Mouse (Mus musculus): ENCODE data around the gene Slc44a4.
A peak's percentile ranks its signal among the peaks of the same experiment; 100 is the strongest.
"Not testable (repeated sequence)": the region's sequence is repeated elsewhere in the genome, so short reads cannot be mapped to it uniquely, and the experiment has no call there.

Slc44a4 gene

DNA sequence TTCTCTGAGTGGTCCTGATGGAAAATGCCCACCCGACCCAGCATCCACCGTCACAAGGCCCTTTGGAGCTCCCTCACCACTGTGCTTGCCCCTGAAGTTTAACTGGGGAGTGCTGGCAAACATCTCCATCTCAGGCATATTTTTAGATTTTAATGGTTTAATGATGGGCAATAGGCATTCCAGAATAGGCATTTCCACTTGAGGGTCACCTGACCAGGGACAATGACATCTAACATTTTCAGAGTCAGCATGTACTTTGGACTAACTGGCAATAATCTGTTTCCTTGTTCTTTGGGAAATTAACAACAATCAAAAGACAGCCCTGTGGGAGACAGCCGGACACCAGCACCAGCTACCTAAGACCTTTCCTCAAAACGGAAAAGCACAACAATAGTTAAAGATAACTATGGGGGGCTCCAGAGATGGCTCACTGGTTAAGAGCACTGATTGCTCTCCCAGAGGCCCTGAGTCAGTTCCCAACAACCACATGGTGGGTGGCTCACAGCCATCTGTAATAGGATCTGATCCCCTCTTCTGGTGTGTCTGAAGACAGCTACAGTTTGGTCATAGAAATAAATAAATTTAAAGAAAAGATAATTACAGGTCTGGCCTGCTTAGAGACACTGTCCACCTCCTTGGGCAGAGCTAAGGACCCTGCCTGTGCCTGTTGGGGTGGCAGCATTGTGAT, 29.0 kb downstream of the Slc44a4 start:
- no peak for DNase-seq (ENCODE audit: low spot score in 2 of 2)

GRCm38 (mm10) chr17:34944362-34944761, 30.1 kb downstream of the Slc44a4 start:
- no peak for DNase-seq (ENCODE audit: low spot score in 2 of 2)

- no peak for DNase-seq (ENCODE audit: low spot score in 2 of 2)
Observed at GRCm38 (mm10) chr17:34946486-34947140, 32.3 kb downstream of the Slc44a4 start.

DNA sequence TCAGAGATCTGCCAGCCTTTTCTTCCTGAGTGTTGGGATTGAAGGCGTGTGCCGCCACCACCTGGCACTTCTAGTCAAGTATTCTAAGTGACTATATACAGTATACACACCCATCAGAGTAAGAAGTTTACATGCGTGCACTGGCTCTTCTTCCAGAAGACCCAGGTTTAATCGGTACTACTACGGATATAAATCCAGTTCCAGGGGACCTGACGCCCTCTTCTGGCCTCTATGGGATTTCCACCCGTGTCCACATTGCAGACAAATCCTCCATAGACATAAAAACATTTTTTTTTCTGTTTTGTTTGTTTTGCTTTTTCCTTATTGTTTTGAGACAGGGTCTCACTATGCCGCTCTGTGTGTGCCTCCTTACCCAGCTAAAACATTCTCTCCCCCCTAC, 33.3 kb downstream of the Slc44a4 start:
- no peak for DNase-seq (ENCODE audit: low spot score in 2 of 2)

DNA sequence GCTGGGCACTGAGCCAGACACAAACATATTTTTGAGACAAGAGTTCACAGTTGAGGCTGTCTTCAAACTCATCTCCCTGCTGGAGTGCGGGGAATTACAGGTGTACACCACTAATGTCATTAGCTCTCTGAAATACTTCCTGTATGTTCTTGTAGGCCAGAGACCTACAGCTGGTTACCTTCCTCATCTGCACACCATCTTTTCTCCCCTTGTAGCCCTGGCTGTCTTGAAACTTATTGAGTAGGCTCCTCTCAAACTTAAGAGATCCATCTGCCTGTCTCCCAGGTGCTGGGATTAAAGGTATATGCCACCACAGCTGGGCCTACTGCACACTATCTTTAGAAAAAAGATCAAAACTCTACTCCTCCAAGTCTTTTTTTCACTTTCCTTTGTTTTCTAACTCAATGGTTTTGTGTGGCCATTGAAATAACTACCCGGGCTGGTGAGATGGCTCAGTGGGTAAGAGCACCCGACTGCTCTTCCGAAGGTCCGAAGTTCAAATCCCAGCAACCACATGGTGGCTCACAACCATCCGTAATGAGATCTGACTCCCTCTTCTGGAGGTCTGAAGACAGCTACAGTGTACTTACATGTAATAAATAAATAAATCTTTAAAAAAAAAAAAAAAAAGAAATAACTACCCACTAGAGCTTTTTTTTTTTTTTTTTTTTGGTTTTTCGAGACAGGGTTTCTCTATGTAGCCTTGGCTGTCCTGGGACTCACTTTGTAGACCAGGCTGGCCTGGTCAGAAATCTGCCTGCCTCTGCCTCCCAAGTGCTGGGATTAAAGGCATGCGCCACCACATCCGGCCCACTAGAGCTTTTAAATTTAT, 34.7 kb downstream of the Slc44a4 start:
- DNase-seq (ENCODE audit: low spot score in 2 of 2), result not testable (repeated sequence)

GRCm38 (mm10) chr17:34949553-34949969, 35.3 kb downstream of the Slc44a4 start:
- no peak for DNase-seq (ENCODE audit: low spot score in 2 of 2)

DNA sequence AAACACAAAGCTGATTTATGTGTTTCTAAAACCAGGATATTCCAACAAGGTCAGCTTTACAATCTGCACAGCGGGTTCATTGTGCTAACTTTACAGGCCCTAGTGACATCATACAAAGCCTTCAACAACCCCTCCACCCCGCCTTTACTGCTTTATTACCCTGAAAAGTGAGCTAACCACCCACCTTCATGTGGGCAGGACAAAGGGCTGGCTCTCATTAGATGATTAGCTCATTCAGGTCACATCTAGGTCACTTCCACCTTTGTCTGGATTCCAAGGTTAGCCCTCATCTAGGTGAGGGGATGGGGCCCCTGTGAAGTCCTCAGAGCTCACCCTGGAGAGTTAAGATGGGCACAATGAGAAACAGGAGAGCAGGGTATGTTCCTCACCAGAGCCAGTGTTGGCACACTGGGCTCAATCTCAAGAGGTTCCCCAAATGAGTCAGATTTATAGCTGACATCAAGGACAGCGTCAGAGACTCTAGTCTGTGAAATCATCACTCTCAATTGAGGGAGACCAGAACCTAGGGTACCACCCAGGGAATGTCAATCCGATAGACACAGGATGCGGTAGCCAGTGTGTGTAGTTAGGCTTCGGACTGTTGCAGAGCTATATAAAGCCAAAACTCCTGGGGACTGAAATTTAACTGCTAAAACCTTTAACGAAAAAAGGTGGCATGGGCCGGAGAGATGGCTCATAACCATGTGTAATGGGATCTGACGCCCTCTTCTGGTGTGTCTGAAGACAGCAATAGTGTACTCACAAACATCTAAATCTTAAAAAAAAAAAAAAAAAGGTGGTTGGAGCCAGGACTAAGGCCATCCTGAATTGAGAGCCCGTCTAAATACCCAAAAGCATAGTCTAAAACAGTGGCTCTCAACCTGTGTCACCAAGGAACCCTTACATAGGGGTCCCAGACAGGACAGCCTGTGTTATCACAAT, 36.5 kb downstream of the Slc44a4 start:
- no peak for DNase-seq (ENCODE audit: low spot score in 2 of 2)

- no peak for DNase-seq (ENCODE audit: low spot score in 2 of 2)
Observed at GRCm38 (mm10) chr17:34951636-34952377, 37.5 kb downstream of the Slc44a4 start.

- DNase-seq (ENCODE audit: low spot score in 2 of 2), result peak; percentile 80 to 82
Observed at GRCm38 (mm10) chr17:34952378-34953040, 38.2 kb downstream of the Slc44a4 start.

DNA sequence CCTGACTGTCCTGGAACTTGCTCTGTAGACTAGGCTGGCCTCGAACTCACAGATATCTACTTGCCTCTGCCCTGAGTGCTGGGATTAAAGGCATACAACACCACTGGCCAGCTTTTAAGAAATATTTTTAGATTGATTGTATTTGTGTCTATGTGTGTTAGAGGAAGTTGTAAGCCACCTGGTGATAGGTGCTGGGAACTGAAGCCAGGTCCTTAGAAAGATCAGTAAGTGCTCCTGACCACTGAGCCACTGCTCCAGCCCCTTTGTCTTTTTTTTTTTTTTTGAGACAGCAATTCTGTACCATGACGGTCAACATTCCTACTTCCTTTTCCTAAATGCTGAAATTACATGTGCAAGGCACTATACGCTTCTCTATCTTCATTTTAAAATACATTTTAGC, 39.0 kb downstream of the Slc44a4 start:
- DNase-seq (ENCODE audit: low spot score in 2 of 2), result no peak

DNA sequence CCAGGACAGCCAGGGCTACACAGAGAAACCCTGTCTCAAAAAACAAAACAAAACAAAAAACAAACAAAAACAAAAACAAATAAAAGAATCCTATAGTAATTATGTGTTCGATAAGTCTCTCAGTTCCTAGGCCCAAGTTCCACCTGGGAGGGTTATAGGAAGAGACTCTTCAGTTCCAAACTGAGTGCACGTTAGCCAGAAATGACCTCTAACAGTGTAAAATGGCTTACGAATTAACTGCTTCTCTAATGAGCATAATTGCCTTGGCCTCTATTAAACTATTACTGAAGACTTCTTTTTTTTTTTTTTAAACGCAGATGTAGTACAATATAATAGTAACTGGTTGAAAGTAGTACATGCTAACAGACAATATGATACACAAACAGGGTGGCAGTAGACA, 39.6 kb downstream of the Slc44a4 start:
- no peak for DNase-seq (ENCODE audit: low spot score in 2 of 2)

DNA sequence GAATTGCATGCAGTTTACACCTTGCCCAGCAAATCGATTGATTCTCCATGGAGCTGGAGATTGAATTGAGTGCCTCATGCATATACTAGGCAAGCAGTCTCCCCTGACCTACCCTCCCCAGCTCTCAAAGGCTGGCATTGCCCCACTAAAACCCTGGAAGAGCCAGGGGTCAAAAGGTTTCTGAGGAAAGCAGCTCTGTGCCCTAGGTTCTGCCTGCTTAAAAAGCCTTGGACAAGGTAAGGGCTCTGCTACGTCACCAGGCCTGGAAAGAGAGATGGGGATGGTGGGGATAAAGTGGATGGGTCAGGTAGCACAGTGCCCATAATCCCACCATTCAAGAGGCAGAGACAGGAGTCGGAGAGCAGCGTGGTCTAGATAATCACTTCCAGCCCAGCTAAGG, 40.6 kb downstream of the Slc44a4 start:
- no peak for DNase-seq (ENCODE audit: low spot score in 2 of 2)

DNA sequence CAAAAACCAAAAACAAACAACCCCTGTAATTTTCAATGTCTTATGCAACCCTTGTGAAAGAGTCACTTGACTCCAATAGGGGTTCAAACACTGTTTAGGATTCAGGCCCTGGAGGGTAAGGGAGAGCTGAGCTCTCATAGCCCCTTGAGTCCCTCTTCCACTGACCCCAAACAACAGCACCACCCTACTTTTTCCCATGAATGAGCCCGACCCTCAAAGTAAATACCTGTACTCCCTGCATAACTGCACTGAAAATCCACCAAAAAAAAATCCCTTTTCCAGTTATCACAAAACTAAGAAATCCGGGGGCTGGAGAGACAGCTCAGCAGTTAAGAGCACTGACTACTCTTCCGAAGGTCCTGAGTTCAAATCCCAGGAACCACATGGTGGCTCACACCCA, 41.6 kb downstream of the Slc44a4 start:
- DNase-seq (ENCODE audit: low spot score in 2 of 2), result no peak

GRCm38 (mm10) chr17:34956340-34956739, 42.1 kb downstream of the Slc44a4 start:
- no peak for DNase-seq (ENCODE audit: low spot score in 2 of 2)

DNA sequence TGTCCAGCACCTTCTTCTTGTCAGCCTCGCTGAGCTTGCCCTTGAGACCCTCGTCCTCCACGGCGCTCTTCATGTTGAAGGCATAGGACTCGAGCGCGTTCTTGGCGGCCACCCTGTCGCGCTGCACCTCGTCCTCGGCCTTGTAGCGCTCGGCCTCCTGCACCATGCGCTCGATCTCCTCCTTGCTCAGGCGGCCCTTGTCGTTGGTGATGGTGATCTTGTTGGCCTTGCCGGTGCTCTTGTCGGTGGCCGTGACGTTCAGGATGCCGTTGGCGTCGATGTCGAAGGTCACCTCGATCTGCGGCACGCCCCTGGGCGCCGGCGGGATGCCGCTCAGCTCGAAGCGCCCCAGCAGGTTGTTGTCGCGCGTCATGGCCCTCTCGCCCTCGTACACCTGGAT, 43.0 kb downstream of the Slc44a4 start:
- not testable (repeated sequence) for DNase-seq (ENCODE audit: low spot score in 2 of 2)

- not testable (repeated sequence) for DNase-seq (ENCODE audit: low spot score in 2 of 2)
Observed at GRCm38 (mm10) chr17:34957966-34958365, 43.7 kb downstream of the Slc44a4 start.

- DNase-seq (ENCODE audit: low spot score in 2 of 2), result not testable (repeated sequence)
Observed at GRCm38 (mm10) chr17:34958734-34959129, 44.5 kb downstream of the Slc44a4 start.

DNA sequence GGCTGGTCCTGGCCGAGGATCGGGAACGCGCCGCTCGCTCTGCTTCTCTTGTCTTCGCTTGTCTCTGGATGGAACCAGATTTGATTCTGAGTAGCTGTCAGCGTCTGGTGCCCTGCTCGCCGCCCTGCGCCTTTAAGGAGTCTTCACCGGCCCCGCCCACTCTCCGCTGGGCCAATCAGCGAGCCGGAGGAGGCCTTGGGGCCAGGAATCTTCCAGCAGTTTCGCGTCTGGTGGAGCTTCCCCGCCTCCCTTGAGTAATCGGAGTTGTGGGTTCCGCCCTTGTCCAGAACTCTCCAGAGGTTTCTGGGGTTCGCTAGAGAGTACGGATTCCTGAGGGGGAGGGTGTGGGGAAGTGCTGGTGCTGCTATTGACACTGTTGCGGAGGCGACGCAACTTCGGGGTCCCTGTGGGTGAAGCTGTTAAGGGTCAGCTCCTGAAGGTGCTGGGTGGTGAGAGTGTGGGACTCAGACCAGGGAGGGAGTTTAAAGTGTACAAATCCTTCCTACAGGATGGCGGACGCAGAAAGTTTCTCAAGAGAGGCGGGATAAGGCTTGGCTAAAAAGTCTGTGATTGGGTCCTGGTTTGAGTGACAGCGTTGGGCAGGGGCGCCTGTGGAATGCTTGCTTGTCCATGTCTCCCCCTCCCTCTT, 45.0 kb downstream of the Slc44a4 start, which contains the start of gene Hspa1b:
Gene Hspa1b, minus strand, starts transcription at position 109 of the 649 bp plus-strand sequence.
- peak; percentile 57 to 62 for DNase-seq (ENCODE audit: low spot score in 2 of 2)

DNA sequence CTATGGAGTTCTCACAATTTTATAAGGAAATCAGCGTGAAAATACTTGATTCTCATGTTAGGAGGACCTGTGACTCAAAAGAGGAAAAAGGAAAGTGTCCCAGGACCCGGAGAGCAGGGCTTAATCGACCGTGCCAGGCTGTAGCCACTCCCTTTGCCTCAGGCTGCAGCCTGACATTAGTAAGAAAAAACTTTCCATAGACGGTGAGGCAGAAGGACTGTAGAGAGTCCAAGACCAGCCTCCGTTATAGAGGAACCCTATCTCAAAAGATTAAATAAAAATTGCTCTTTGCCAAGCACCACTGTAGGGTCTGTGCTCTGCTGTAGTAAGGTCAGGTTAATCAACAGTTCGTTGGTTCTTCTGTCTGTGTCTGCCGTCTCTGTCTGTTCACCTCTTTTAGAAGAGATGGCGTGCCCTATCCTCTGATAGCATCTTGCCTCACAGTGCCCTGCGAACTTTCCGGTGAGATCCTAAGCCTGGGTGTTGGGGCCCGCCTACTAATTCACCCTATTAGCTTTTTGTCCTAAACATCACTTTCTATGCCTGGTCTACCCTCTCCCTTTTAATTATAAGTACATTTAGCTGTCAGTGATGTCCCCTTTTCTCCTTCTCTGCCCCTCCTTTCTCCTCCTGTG, 45.7 kb downstream of the Slc44a4 start:
- no peak for DNase-seq (ENCODE audit: low spot score in 2 of 2)

Data from natural killer cell, adult 2 months (primary cell).